Mouse (Mus musculus): ENCODE measurements around the gene Gm21833. TPM values are rescaled to one million over a fixed set of nuclear protein-coding genes. Genes with fewer than 3 reads are reported as not detected.

Gene Gm21833
- polyA plus RNA-seq, 2 experiments, result not detected

DNA sequence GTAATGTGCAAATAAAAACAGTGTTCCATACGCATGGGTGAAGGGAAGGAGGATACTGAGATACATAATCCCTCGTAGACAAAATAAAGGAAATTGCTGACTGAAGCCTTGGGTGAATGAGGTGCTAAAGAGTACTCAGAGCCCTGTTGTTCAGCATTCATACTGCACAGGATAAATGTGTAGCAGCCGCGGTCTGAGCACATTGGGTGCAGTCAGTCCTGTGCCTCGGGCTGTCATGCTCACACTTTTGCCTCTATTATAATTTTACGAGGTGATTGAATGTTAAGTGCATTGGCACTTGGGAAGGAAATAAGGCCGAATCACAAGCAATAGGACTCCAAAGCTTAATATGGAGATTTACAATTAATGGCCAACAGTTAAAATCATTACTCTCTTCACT is 36.4 kb downstream of the Gm21833 start:
- Histone ChIP-seq H3K36me3 (replicated peaks; ENCODE audit: control insufficient read depth, insufficient read depth, low read depth) (no peaks in the 10 kb centered on the region), H3K4me3 (ENCODE audit: insufficient read depth in 1 of 2, low read depth in 2 of 2, low read length in 2 of 2) (no peak overlapping the region), H3K4me1 (replicated peaks; ENCODE audit: control insufficient read depth in 2 of 2, insufficient read depth in 2 of 2, low read length in 1 of 2) (no peaks in the 10 kb centered on the region), H3K9me3 (ENCODE audit: control insufficient read depth, low read length) (no peaks in the 10 kb centered on the region), H3K9ac (replicated peaks) (no peak overlapping the region), H3K4me2 (ENCODE audit: low read depth) (no peak overlapping the region), H3K27me3 (ENCODE audit: control insufficient read depth, insufficient read depth, low read length) (no peaks in the 10 kb centered on the region), H3K27ac (no peak overlapping the region)
- no peak for ATAC-seq (ENCODE audit: insufficient read depth)
- no peak for DNase-seq (ENCODE audit: low read depth in 3 of 3, low spot score in 3 of 3)
- TF ChIP-seq CTCF (IDR thresholded peaks at IDR 0.05; ENCODE audit: low read depth), result no peak
- WGBS (ENCODE audit: insufficient replicate concordance), result 75% methylated on average over 7 of the region's 7 CpGs

Measured in liver, embryonic 14.5 days (tissue).